Mouse (Mus musculus) liver, embryonic 12.5 days (tissue): Measurements from ENCODE around the gene Tbc1d9b. TPM values are rescaled to one million over a fixed set of nuclear protein-coding genes. Genes with fewer than 3 reads are reported as not detected.

Experiments
- ATAC-seq: fragments of 200-750 bp; cut with Nextera tagmentation; 2 replicates; pipeline ENCODE4 v1.8.0; 2017; ENCODE audit warnings: moderate number of reproducible peaks, mild to moderate bottlenecking, moderate library complexity
- H3K27ac ChIP-seq: fragments of 300-500 bp; sonication (generic); 2 replicates; pipeline ENCODE4 v1.5.1; 2016; ENCODE audit warnings: mild to moderate bottlenecking
- H3K27me3 ChIP-seq: fragments of 300-500 bp; sonication (generic); replicated peaks from 2 replicates; pipeline ENCODE4 v1.6.1; 2016; ENCODE audit warnings: mild to moderate bottlenecking, moderate library complexity
- H3K36me3 ChIP-seq: fragments of 300-500 bp; sonication (generic); 2 replicates; pipeline ENCODE4 v1.6.1; 2016; ENCODE audit warnings: mild to moderate bottlenecking, moderate library complexity
- H3K4me1 ChIP-seq: fragments of 300-500 bp; sonication (generic); 2 replicates; pipeline ENCODE4 v1.6.1; 2016
- H3K4me2 ChIP-seq: fragments of 300-500 bp; sonication (generic); 2 replicates; pipeline ENCODE4 v1.6.1; 2016; ENCODE audit warnings: mild to moderate bottlenecking, moderate library complexity
- H3K4me3 ChIP-seq: fragments of 300-500 bp; sonication (generic); 2 replicates; pipeline ENCODE4 v1.5.1; 2016; ENCODE audit warnings: mild to moderate bottlenecking, moderate library complexity
- H3K9ac ChIP-seq: fragments of 300-500 bp; sonication (generic); 2 replicates; pipeline ENCODE4 v1.6.1; 2016; ENCODE audit warnings: mild to moderate bottlenecking, moderate library complexity
- H3K9me3 ChIP-seq: fragments of 300-500 bp; sonication (generic); replicated peaks from 2 replicates; pipeline ENCODE4 v1.6.1; 2016; ENCODE audit warnings: mild to moderate bottlenecking, moderate library complexity
- WGBS: fragments of 180-500 bp; shearing (Covaris S2); methylation state at CpG from one replicate; pipeline ENCODE4 v1.1.7; 2016; ENCODE audit not compliant: insufficient replicate concordance; 5-methylcytosine and 5-hydroxymethylcytosine counted together
- polyA plus RNA-seq: library from polyadenylated mRNA; unstranded; fragments of >200 nt; fragmentation: Nextera tagmentation; extraction: Ambion mirVana; gene quantifications from 2 replicates; pipeline ENCODE4 v1.2.1, GENCODE M21; 2016

Tbc1d9b gene
- polyA plus RNA-seq, 1 experiment from 2014 or later: 20.3 TPM

- no peak overlapping the region for H3K4me2 ChIP-seq
- H3K4me1 ChIP-seq: peaks cover 6% of the 10 kb centered on the region
- H3K9ac ChIP-seq: no peak overlapping the region
- H3K4me3 ChIP-seq: no peak overlapping the region
- peaks cover 88% of the 10 kb centered on the region for H3K36me3 ChIP-seq
- H3K27me3 ChIP-seq: no peaks in the 10 kb centered on the region
- no peak for ATAC-seq
- 84% methylated on average over 3 of the region's 3 CpGs for WGBS
- no peak overlapping the region for H3K27ac ChIP-seq
- H3K9me3 ChIP-seq: no peaks in the 10 kb centered on the region
Observed at GRCm38 (mm10) chr11:50145529-50145928, 14.3 kb downstream of the Tbc1d9b start.

GRCm38 (mm10) chr11:50146121-50146520, 14.9 kb downstream of the Tbc1d9b start:
- ATAC-seq: no peak
- no peak overlapping the region for H3K4me2 ChIP-seq
- no peaks in the 10 kb centered on the region for H3K9me3 ChIP-seq
- 87% methylated on average over 13 of the region's 13 CpGs for WGBS
- H3K4me3 ChIP-seq: no peak overlapping the region
- peaks cover 88% of the 10 kb centered on the region for H3K36me3 ChIP-seq
- no peak overlapping the region for H3K9ac ChIP-seq
- no peaks in the 10 kb centered on the region for H3K27me3 ChIP-seq
- peaks cover 6% of the 10 kb centered on the region for H3K4me1 ChIP-seq
- no peak overlapping the region for H3K27ac ChIP-seq

GRCm38 (mm10) chr11:50147267-50147957, 16.2 kb downstream of the Tbc1d9b start:
- no peak overlapping the region for H3K4me3 ChIP-seq
- no peaks in the 10 kb centered on the region for H3K9me3 ChIP-seq
- no peak overlapping the region for H3K9ac ChIP-seq
- no peak overlapping the region for H3K4me2 ChIP-seq
- H3K27me3 ChIP-seq: no peaks in the 10 kb centered on the region
- H3K36me3 ChIP-seq: peaks cover 88% of the 10 kb centered on the region
- peaks cover 6% of the 10 kb centered on the region for H3K4me1 ChIP-seq
- 51% methylated on average over 9 of the region's 9 CpGs for WGBS
- no peak for ATAC-seq
- H3K27ac ChIP-seq: no peak overlapping the region

- no peak overlapping the region for H3K27ac ChIP-seq
- no peak overlapping the region for H3K4me3 ChIP-seq
- ATAC-seq: no peak
Observed at GRCm38 (mm10) chr11:50147958-50148476, 16.8 kb downstream of the Tbc1d9b start.

GRCm38 (mm10) chr11:50149200-50149599, 18.0 kb downstream of the Tbc1d9b start:
- Histone ChIP-seq H3K9ac (no peak overlapping the region), H3K27ac (no peak overlapping the region), H3K4me1 (peaks cover 6% of the 10 kb centered on the region), H3K36me3 (peaks cover 92% of the 10 kb centered on the region), H3K9me3 (no peaks in the 10 kb centered on the region), H3K27me3 (no peaks in the 10 kb centered on the region), H3K4me2 (no peak overlapping the region), H3K4me3 (no peak overlapping the region)
- 80% methylated on average over 7 of the region's 7 CpGs for WGBS
- no peak for ATAC-seq

More at GRCm38 (mm10) chr11:50147958-50148476, 16.8 kb downstream of the Tbc1d9b start:
- H3K9ac ChIP-seq: no peak overlapping the region
- no peak overlapping the region for H3K4me2 ChIP-seq
- H3K36me3 ChIP-seq: peaks cover 88% of the 10 kb centered on the region
- H3K9me3 ChIP-seq: no peaks in the 10 kb centered on the region
- H3K4me1 ChIP-seq: peaks cover 6% of the 10 kb centered on the region
- WGBS: 88% methylated on average over 11 of the region's 11 CpGs
- H3K27me3 ChIP-seq: no peaks in the 10 kb centered on the region

DNA sequence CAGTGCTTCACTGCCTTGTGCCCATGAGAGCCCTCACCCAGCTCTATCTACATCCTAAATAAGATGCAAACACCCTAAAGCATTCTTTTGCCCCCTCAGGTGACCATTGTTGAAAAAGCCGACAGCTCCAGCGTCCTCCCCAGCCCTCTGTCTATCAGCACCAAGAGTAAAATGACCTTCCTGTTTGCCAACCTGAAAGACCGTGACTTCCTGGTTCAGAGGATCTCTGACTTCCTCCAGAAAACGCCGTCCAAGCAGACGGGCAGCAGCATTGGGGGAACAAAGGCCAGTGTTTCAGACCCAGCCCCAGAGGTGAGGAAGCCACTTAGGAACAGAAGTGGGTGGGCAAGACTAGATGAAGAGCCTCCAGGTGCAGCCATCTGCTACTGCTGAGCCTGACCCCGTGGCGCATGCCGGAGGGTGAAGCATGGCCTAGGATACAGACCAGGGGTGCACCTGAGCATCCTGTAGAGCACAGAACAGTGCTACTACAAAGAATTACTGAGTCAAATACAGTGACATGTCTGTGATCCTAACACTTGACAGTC, 18.5 kb downstream of the Tbc1d9b start:
- peaks cover 95% of the 10 kb centered on the region for H3K36me3 ChIP-seq
- no peaks in the 10 kb centered on the region for H3K9me3 ChIP-seq
- ATAC-seq: no peak
- 70% methylated on average over 9 of the region's 9 CpGs for WGBS
- no peak overlapping the region for H3K27ac ChIP-seq
- no peak overlapping the region for H3K4me3 ChIP-seq
- no peak overlapping the region for H3K9ac ChIP-seq
- H3K27me3 ChIP-seq: no peaks in the 10 kb centered on the region
- H3K4me2 ChIP-seq: no peak overlapping the region
- H3K4me1 ChIP-seq: peaks cover 6% of the 10 kb centered on the region

GRCm38 (mm10) chr11:50151374-50151773, 20.2 kb downstream of the Tbc1d9b start:
- Histone ChIP-seq H3K27me3 (no peaks in the 10 kb centered on the region), H3K27ac (no peak overlapping the region), H3K9ac (no peak overlapping the region), H3K36me3 (peaks cover 96% of the 10 kb centered on the region), H3K4me1 (peaks cover 6% of the 10 kb centered on the region), H3K9me3 (no peaks in the 10 kb centered on the region), H3K4me2 (no peak overlapping the region), H3K4me3 (no peak overlapping the region)
- 71% methylated on average over 3 of the region's 3 CpGs for WGBS
- ATAC-seq: no peak

- H3K4me3 ChIP-seq: no peak overlapping the region
- no peak for ATAC-seq
- H3K27ac ChIP-seq: no peak overlapping the region
- no peak overlapping the region for H3K9ac ChIP-seq
- H3K4me1 ChIP-seq: no peaks in the 10 kb centered on the region; the same call in 1 of the 2 replicates
- H3K9me3 ChIP-seq: no peaks in the 10 kb centered on the region
- no peaks in the 10 kb centered on the region for H3K27me3 ChIP-seq
- H3K4me2 ChIP-seq: no peak overlapping the region
- WGBS: 76% methylated on average over 9 of the region's 9 CpGs
- H3K36me3 ChIP-seq: peaks cover 98% of the 10 kb centered on the region
Observed at GRCm38 (mm10) chr11:50154166-50154565, 23.0 kb downstream of the Tbc1d9b start.

GRCm38 (mm10) chr11:50154777-50155520, 23.8 kb downstream of the Tbc1d9b start:
- no peak for ATAC-seq
- Histone ChIP-seq H3K4me1 (peaks cover 7% of the 10 kb centered on the region; the same call in 1 of the 2 replicates), H3K4me2 (no peak overlapping the region), H3K9me3 (no peaks in the 10 kb centered on the region), H3K27ac (no peak overlapping the region), H3K9ac (no peak overlapping the region), H3K4me3 (no peak overlapping the region), H3K36me3 (peaks cover 98% of the 10 kb centered on the region), H3K27me3 (no peaks in the 10 kb centered on the region)
- WGBS: 80% methylated on average over 12 of the region's 12 CpGs

GRCm38 (mm10) chr11:50155785-50156184, 24.6 kb downstream of the Tbc1d9b start:
- no peak for ATAC-seq
- Histone ChIP-seq H3K4me3 (no peak overlapping the region), H3K4me1 (peaks cover 7% of the 10 kb centered on the region; the same call in 1 of the 2 replicates), H3K27ac (no peak overlapping the region), H3K9ac (no peak overlapping the region), H3K27me3 (no peaks in the 10 kb centered on the region), H3K9me3 (no peaks in the 10 kb centered on the region), H3K36me3 (peaks cover 90% of the 10 kb centered on the region), H3K4me2 (no peak overlapping the region)
- 88% methylated on average over 2 of the region's 2 CpGs for WGBS

DNA sequence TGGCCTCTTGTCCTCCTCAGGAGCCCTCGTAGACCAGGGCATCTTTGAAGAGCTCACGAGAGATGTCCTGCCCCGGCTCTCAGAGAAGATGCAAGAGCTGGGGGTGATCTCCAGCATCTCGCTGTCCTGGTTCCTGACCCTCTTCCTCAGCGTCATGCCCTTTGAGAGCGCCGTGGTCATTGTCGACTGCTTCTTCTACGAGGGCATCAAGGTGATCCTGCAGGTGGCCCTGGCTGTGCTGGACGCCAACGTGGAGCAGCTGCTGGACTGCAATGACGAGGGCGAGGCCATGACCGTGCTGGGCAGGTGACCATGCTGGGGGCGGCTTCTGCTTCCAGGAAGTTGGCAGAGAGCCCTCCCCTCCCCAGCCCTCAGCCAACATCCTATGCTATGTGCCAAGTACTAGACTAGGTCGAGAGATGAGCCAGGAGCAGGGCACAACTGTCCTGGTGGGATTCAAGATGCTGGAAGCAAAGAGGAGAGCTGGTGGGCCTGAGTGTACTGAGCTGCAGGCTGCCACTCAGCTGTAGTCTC, 25.6 kb downstream of the Tbc1d9b start:
- no peak overlapping the region for H3K4me2 ChIP-seq
- no peak overlapping the region for H3K9ac ChIP-seq
- H3K9me3 ChIP-seq: no peaks in the 10 kb centered on the region
- no peak overlapping the region for H3K27ac ChIP-seq
- no peak overlapping the region for H3K4me3 ChIP-seq
- no peak for ATAC-seq
- no peaks in the 10 kb centered on the region for H3K27me3 ChIP-seq
- peaks cover 16% of the 10 kb centered on the region for H3K4me1 ChIP-seq
- H3K36me3 ChIP-seq: peaks cover 85% of the 10 kb centered on the region
- 81% methylated on average over 16 of the region's 16 CpGs for WGBS

DNA sequence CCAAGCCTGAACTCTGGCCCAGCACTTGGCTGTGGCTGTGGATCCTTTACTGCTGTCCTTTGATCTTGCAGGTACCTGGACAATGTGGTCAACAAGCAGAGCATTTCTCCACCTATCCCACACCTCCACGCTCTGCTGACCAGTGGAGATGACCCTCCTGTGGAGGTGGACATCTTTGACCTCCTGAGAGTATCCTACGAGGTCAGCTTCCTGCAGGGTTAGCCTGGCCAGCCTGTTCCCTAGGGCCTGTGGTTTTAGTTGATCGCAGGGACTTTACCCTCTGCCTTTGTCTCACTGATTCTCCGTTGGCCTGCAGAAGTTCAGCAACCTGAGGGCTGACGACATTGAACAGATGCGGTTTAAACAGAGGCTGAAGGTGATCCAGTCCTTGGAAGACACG, 27.1 kb downstream of the Tbc1d9b start:
- Histone ChIP-seq H3K4me3 (no peak overlapping the region), H3K36me3 (peaks cover 83% of the 10 kb centered on the region), H3K9me3 (no peaks in the 10 kb centered on the region), H3K4me2 (no peak overlapping the region), H3K27me3 (no peaks in the 10 kb centered on the region), H3K9ac (no peak overlapping the region), H3K27ac (0 out of 2 replicates have a peak overlapping the region, but pooled peaks have one; percentile 1), H3K4me1 (peaks cover 26% of the 10 kb centered on the region)
- WGBS: 75% methylated on average over 7 of the region's 7 CpGs
- no peak for ATAC-seq
